Mouse (Mus musculus): ENCODE results near the gene Emg1. TPM values are rescaled to one million over a fixed set of nuclear protein-coding genes. Genes with fewer than 3 reads are reported as not detected.

Emg1 gene
- polyA plus RNA-seq, 1 experiment from 2014 or later: 253 TPM

DNA sequence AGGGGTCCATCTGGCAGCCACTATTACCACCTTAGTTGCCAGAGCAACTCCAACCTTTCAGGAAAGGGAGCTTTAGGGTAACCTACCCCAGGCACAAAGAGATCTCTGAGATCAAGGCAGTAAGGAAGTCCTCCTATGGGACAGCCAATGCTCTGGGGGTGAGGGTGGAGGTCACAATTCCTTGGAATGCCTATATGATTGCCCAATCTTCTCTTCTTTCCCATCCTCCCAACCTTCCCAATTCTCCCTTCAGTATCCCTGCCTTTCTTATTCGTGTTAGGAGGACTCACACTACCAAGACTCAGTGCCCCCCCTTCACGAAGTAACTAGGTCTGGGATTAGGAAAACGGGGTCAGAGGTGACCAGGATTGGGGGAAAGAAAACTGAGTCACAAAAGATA, 43.3 kb upstream of the Emg1 start:
- Histone ChIP-seq H3K4me3 (ENCODE audit: low read depth, low read length) (peak overlapping the region; percentile 74), H3K36me3 (ENCODE audit: control insufficient read depth, insufficient read depth, low read length) (no peaks in the 10 kb centered on the region), H3K4me1 (ENCODE audit: control insufficient read depth, insufficient read depth, low read length) (peaks cover 32% of the 10 kb centered on the region), H3K9ac (ENCODE audit: low read length) (peak overlapping the region; percentile 95), H3K4me2 (ENCODE audit: low read depth, severe bottlenecking) (peak overlapping the region; percentile 80), H3K27ac (replicated peaks; ENCODE audit: low read depth, low read length) (peak overlapping the region; percentile 98; the same call in 1 of the 2 replicates), H3K27me3 (ENCODE audit: control insufficient read depth, insufficient read depth, low read length) (no peaks in the 10 kb centered on the region), H3K9me3 (ENCODE audit: control insufficient read depth, low read length) (no peaks in the 10 kb centered on the region)
- ATAC-seq (ENCODE audit: insufficient number of reproducible peaks, low FRiP score, low TSS enrichment, low read depth) (no peak), DNase-seq (ENCODE audit: low spot score) (no peak)
- WGBS: 5% methylated on average over 3 of the region's 3 CpGs

DNA sequence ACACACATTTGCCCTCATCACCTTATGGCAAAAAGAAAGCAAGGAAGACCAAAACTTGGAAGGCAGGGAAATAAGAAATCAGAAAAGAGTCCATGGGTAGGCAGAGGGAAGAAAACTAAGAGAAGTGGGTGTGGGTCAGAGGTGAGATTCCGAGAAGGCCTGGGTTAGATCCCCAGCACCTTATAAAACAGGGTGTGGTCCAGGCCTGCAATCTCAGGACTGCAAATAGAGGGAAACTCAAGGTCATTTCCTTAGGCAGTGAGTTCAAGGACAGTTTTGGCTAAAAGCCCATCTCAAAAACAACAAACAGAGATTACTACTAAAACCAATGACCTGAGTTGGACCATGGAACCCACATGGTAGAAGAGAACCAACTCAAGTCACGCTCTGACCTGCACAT, 41.9 kb upstream of the Emg1 start:
- DNase-seq (ENCODE audit: low spot score) (no peak), ATAC-seq (ENCODE audit: insufficient number of reproducible peaks, low FRiP score, low TSS enrichment, low read depth) (no peak)
- Histone ChIP-seq H3K4me3 (ENCODE audit: low read depth, low read length) (no peak overlapping the region), H3K9ac (ENCODE audit: low read length) (no peak overlapping the region), H3K36me3 (ENCODE audit: control insufficient read depth, insufficient read depth, low read length) (peaks cover 7% of the 10 kb centered on the region; the same call in 1 of the 2 replicates), H3K4me2 (ENCODE audit: low read depth, severe bottlenecking) (no peak overlapping the region), H3K27me3 (ENCODE audit: control insufficient read depth, insufficient read depth, low read length) (no peaks in the 10 kb centered on the region), H3K27ac (replicated peaks; ENCODE audit: low read depth, low read length) (no peak overlapping the region), H3K9me3 (ENCODE audit: control insufficient read depth, low read length) (no peaks in the 10 kb centered on the region), H3K4me1 (ENCODE audit: control insufficient read depth, insufficient read depth, low read length) (peaks cover 28% of the 10 kb centered on the region)
- WGBS: 88% methylated on average over 2 of the region's 2 CpGs

DNA sequence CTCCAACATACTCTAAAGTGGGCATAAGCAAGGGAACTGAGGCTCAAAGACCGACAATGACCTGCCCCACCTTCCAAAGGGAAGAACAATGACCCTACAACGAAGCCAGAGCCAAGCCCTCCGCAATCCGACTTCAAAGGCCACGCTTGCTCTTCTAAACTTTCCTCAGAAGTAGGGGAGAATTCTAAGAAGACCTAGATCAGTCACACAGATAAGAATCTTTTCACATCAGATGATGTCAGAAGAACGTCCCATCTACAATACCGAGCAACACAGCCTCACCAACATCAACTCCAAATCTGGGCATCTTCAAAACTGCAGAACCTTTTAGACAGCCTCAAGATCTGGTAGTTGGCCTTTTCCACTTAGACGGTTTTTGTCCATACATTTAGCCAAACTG, 38.4 kb upstream of the Emg1 start:
- 86% methylated on average over 8 of the region's 8 CpGs for WGBS
- Histone ChIP-seq H3K27ac (replicated peaks; ENCODE audit: low read depth, low read length) (no peak overlapping the region), H3K4me2 (ENCODE audit: low read depth, severe bottlenecking) (no peak overlapping the region), H3K9ac (ENCODE audit: low read length) (no peak overlapping the region), H3K4me1 (ENCODE audit: control insufficient read depth, insufficient read depth, low read length) (peaks cover 27% of the 10 kb centered on the region), H3K27me3 (ENCODE audit: control insufficient read depth, insufficient read depth, low read length) (no peaks in the 10 kb centered on the region), H3K36me3 (ENCODE audit: control insufficient read depth, insufficient read depth, low read length) (peaks cover 22% of the 10 kb centered on the region), H3K9me3 (ENCODE audit: control insufficient read depth, low read length) (no peaks in the 10 kb centered on the region), H3K4me3 (ENCODE audit: low read depth, low read length) (no peak overlapping the region)
- ATAC-seq (ENCODE audit: insufficient number of reproducible peaks, low FRiP score, low TSS enrichment, low read depth): no peak
- no peak for DNase-seq (ENCODE audit: low spot score)

GRCm38 (mm10) chr6:124746654-124747632, 35.0 kb upstream of the Emg1 start:
- H3K4me2 ChIP-seq (ENCODE audit: low read depth, severe bottlenecking): peak overlapping the region; percentile 97
- H3K4me1 ChIP-seq (ENCODE audit: control insufficient read depth, insufficient read depth, low read length): peaks cover 23% of the 10 kb centered on the region
- H3K4me3 ChIP-seq (ENCODE audit: low read depth, low read length): no peak overlapping the region; the same call in 1 of the 2 replicates
- DNase-seq (ENCODE audit: low spot score) (no peak), ATAC-seq (ENCODE audit: insufficient number of reproducible peaks, low FRiP score, low TSS enrichment, low read depth) (no peak)
- WGBS: 93% methylated on average over 7 of the region's 7 CpGs
- no peaks in the 10 kb centered on the region for H3K9me3 ChIP-seq (ENCODE audit: control insufficient read depth, low read length)
- H3K27me3 ChIP-seq (ENCODE audit: control insufficient read depth, insufficient read depth, low read length): no peaks in the 10 kb centered on the region
- H3K36me3 ChIP-seq (ENCODE audit: control insufficient read depth, insufficient read depth, low read length): peaks cover 32% of the 10 kb centered on the region
- no peak overlapping the region for H3K27ac ChIP-seq (replicated peaks; ENCODE audit: low read depth, low read length)
- H3K9ac ChIP-seq (ENCODE audit: low read length): peak overlapping the region; percentile 84; the same call in 1 of the 2 replicates

DNA sequence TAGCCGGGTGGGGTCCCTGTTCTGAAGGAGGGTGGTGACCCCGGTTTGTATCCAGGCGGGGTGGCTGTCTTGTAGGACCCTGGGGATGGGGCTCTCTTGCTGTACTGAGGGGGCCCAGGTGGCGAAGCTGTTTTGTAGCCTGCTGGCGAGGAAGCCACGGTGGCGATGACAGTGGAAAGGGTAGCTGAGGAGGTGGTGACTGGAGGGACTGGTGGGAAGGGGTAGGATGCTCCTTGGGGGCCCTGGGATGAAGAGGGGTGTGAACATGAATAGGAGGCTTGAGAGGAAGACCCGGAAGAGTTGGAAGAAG, 34.3 kb upstream of the Emg1 start:
- Histone ChIP-seq H3K27ac (replicated peaks; ENCODE audit: low read depth, low read length) (peak overlapping the region; percentile 75; the same call in 1 of the 2 replicates), H3K4me1 (ENCODE audit: control insufficient read depth, insufficient read depth, low read length) (peaks cover 23% of the 10 kb centered on the region), H3K36me3 (ENCODE audit: control insufficient read depth, insufficient read depth, low read length) (peaks cover 32% of the 10 kb centered on the region), H3K4me3 (ENCODE audit: low read depth, low read length) (peak overlapping the region; percentile 54), H3K9ac (ENCODE audit: low read length) (peak overlapping the region; percentile 84), H3K9me3 (ENCODE audit: control insufficient read depth, low read length) (no peaks in the 10 kb centered on the region), H3K27me3 (ENCODE audit: control insufficient read depth, insufficient read depth, low read length) (no peaks in the 10 kb centered on the region), H3K4me2 (ENCODE audit: low read depth, severe bottlenecking) (peak overlapping the region; percentile 97)
- DNase-seq (ENCODE audit: low spot score) (no peak), ATAC-seq (ENCODE audit: insufficient number of reproducible peaks, low FRiP score, low TSS enrichment, low read depth) (no peak; the same call in 1 of the 2 replicates)
- WGBS: 20% methylated on average over 8 of the region's 8 CpGs

DNA sequence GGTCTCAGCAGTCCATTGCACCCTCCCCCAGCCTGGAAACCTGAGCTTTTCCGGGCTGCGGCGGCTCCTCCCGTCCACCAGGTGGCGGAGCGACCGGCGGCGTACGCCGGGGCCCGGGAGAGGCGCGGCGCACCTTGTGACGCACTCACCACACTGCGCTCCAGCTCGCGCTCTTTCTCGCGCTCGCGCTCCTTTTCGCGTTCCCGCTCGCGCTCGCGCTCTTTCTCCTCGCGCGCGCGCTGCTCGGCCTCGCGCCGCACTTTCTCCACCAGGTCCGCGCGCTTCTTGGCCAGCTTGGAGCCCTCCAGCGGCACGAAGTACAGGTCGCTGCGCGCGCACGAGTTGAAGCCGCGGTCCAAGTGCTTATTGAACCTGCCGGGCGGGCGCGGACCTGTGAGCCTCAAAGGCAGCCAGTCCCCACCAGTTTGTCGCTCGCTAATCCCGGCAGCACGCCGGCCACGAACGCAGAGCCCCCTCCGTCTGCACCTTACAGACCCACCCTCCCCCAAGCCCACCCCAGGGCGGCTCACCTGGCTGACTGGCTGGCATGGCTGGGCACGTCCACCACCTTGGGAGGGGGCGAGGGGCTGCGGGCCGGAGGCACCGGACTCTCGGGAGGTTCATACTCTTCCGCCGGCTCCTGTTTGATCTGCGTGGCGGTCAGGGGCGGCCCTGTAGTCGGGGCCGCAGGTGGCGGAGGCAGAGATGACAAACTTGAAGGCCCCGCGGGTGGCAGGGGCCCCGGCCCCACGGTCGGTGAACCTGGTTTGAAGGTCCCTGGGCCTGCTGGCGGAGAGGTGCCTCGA, 33.7 kb upstream of the Emg1 start:
- peak overlapping the region; percentile 54 for H3K4me3 ChIP-seq (ENCODE audit: low read depth, low read length)
- H3K4me1 ChIP-seq (ENCODE audit: control insufficient read depth, insufficient read depth, low read length): peaks cover 23% of the 10 kb centered on the region
- WGBS: under 1% methylated on average over 85 of the region's 85 CpGs
- H3K27ac ChIP-seq (replicated peaks; ENCODE audit: low read depth, low read length): peak overlapping the region; percentile 75
- ATAC-seq (ENCODE audit: insufficient number of reproducible peaks, low FRiP score, low TSS enrichment, low read depth): peak; percentile 80
- no peaks in the 10 kb centered on the region for H3K9me3 ChIP-seq (ENCODE audit: control insufficient read depth, low read length)
- peaks cover 32% of the 10 kb centered on the region for H3K36me3 ChIP-seq (ENCODE audit: control insufficient read depth, insufficient read depth, low read length)
- no peaks in the 10 kb centered on the region for H3K27me3 ChIP-seq (ENCODE audit: control insufficient read depth, insufficient read depth, low read length)
- H3K9ac ChIP-seq (ENCODE audit: low read length): peak overlapping the region; percentile 84
- DNase-seq (ENCODE audit: low spot score): peak; percentile 96
- H3K4me2 ChIP-seq (ENCODE audit: low read depth, severe bottlenecking): peak overlapping the region; percentile 97

- Histone ChIP-seq H3K4me1 (ENCODE audit: control insufficient read depth, insufficient read depth, low read length) (peaks cover 25% of the 10 kb centered on the region), H3K27ac (replicated peaks; ENCODE audit: low read depth, low read length) (no peak overlapping the region; the same call in none of the 2 replicates), H3K9me3 (ENCODE audit: control insufficient read depth, low read length) (no peaks in the 10 kb centered on the region), H3K9ac (ENCODE audit: low read length) (peak overlapping the region; percentile 50), H3K4me2 (ENCODE audit: low read depth, severe bottlenecking) (peak overlapping the region; percentile 97), H3K4me3 (ENCODE audit: low read depth, low read length) (peak overlapping the region; percentile 54), H3K36me3 (ENCODE audit: control insufficient read depth, insufficient read depth, low read length) (peaks cover 32% of the 10 kb centered on the region), H3K27me3 (ENCODE audit: control insufficient read depth, insufficient read depth, low read length) (no peaks in the 10 kb centered on the region)
- DNase-seq (ENCODE audit: low spot score) (no peak), ATAC-seq (ENCODE audit: insufficient number of reproducible peaks, low FRiP score, low TSS enrichment, low read depth) (peak; percentile 0; the same call in 1 of the 2 replicates)
- WGBS: 73% methylated on average over 26 of the region's 26 CpGs
These were observed 32.9 kb upstream of the Emg1 start for GRCm38 (mm10) chr6:124744755-124745321.

GRCm38 (mm10) chr6:124743647-124744046, 31.7 kb upstream of the Emg1 start:
- peaks cover 26% of the 10 kb centered on the region for H3K36me3 ChIP-seq (ENCODE audit: control insufficient read depth, insufficient read depth, low read length)
- H3K9ac ChIP-seq (ENCODE audit: low read length): no peak overlapping the region
- 89% methylated on average over 8 of the region's 8 CpGs for WGBS
- peaks cover 25% of the 10 kb centered on the region for H3K4me1 ChIP-seq (ENCODE audit: control insufficient read depth, insufficient read depth, low read length)
- H3K27me3 ChIP-seq (ENCODE audit: control insufficient read depth, insufficient read depth, low read length): no peaks in the 10 kb centered on the region
- ATAC-seq (ENCODE audit: insufficient number of reproducible peaks, low FRiP score, low TSS enrichment, low read depth) (no peak), DNase-seq (ENCODE audit: low spot score) (no peak)
- H3K4me3 ChIP-seq (ENCODE audit: low read depth, low read length): no peak overlapping the region
- no peak overlapping the region for H3K27ac ChIP-seq (replicated peaks; ENCODE audit: low read depth, low read length)
- H3K9me3 ChIP-seq (ENCODE audit: control insufficient read depth, low read length): no peaks in the 10 kb centered on the region
- H3K4me2 ChIP-seq (ENCODE audit: low read depth, severe bottlenecking): no peak overlapping the region
